Mouse (Mus musculus) liver, embryonic 15.5 days (tissue): ENCODE measurements around the gene Cdk2. TPM values are rescaled to one million over a fixed set of nuclear protein-coding genes. Genes with fewer than 3 reads are reported as not detected.
A peak's percentile ranks its signal among the peaks of the same experiment; 100 is the strongest.

Experiments used
- ATAC-seq: fragments of 200-750 bp; cut with Nextera tagmentation; 2 replicates; pipeline ENCODE4 v1.8.0; 2017; ENCODE audit warnings: moderate number of reproducible peaks, mild to moderate bottlenecking, moderate library complexity; ENCODE audit not compliant: insufficient read depth
- H3K27ac ChIP-seq: fragments of 300-500 bp; sonication (generic); replicated peaks from 2 replicates; pipeline ENCODE4 v1.5.1; 2015; ENCODE audit warnings: mild to moderate bottlenecking, inconsistent platforms
- H3K27me3 ChIP-seq: fragments of 300-500 bp; sonication (generic); 2 replicates; pipeline ENCODE4 v1.6.1; 2015; ENCODE audit warnings: mild to moderate bottlenecking, inconsistent platforms
- H3K36me3 ChIP-seq: fragments of 300-500 bp; sonication (generic); replicated peaks from 2 replicates; pipeline ENCODE4 v1.6.1; 2015; ENCODE audit warnings: moderate library complexity, mild to moderate bottlenecking, inconsistent platforms
- H3K4me1 ChIP-seq: fragments of 300-500 bp; sonication (generic); replicated peaks from 2 replicates; pipeline ENCODE4 v1.6.1; 2015; ENCODE audit warnings: inconsistent platforms
- H3K4me2 ChIP-seq: fragments of 300-500 bp; sonication (generic); 2 replicates; pipeline ENCODE4 v1.6.1; 2015; ENCODE audit warnings: moderate library complexity, mild to moderate bottlenecking, inconsistent platforms
- H3K4me3 ChIP-seq: fragments of 300-500 bp; sonication (generic); replicated peaks from 2 replicates; pipeline ENCODE4 v1.5.1; 2015; ENCODE audit warnings: mild to moderate bottlenecking, inconsistent platforms
- H3K9ac ChIP-seq: fragments of 300-500 bp; sonication (generic); 2 replicates; pipeline ENCODE4 v1.6.1; 2015; ENCODE audit warnings: moderate library complexity, mild to moderate bottlenecking, inconsistent platforms
- H3K9me3 ChIP-seq: fragments of 300-500 bp; sonication (generic); replicated peaks from 2 replicates; pipeline ENCODE4 v1.6.1; 2016; ENCODE audit warnings: inconsistent platforms
- WGBS: fragments of 180-500 bp; shearing (Covaris S2); methylation state at CpG from one replicate; pipeline ENCODE4 v1.1.7; 2015; ENCODE audit warnings: mixed read lengths; ENCODE audit not compliant: insufficient replicate concordance; 5-methylcytosine and 5-hydroxymethylcytosine counted together
- polyA plus RNA-seq: library from polyadenylated mRNA; unstranded; fragments of >200 nt; fragmentation: Nextera tagmentation; extraction: Ambion mirVana; gene quantifications from 2 replicates; pipeline ENCODE4 v1.2.1, GENCODE M21; 2015

Gene Cdk2
- polyA plus RNA-seq, 1 experiment from 2014 or later, result 56.6 TPM

DNA sequence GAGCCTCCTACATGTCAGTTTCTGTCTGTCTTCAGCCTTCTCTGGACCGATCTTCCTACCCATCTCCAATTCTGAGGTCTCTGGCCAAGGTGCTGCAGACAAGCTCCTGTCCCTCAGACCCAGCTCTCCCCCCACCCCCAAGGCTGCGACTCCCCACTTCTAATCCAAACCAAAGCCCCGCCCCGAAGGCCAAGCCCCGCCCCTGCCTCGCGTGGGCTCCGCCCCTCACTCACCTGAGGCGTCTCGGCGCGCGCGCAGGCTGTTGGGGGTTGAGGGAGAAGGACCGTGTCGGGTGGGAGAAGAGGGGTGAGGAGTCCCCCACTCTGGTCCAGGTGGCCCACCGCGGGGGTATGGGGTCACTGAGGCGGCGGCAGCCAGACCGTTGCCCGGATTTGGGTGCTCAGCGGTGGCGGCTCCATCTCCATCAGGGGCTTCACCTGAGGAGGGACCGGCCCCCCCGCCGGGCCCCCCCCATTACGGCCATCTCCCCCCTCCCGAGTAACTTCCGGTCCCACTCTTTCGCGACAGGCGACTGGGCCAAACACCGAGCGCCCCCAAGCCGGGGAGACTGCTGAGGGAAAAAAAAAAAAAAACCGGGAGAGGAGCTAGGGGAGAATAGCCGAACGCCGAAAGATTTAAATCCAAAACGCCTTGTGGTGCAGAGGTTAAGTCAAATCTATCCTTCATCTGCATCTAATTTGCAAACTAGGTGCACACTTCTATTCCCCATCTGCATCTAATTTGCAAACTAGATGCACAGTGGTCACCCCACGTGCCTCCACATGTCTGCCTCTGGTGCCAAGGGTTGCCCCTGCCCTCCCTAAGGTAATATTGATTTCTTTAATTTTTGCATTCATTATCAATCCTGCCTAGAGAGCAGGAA, 35.8 kb downstream of the Cdk2 start:
- Histone ChIP-seq H3K4me3 (peak overlapping the region; percentile 57), H3K4me2 (peak overlapping the region; percentile 78), H3K9ac (peak overlapping the region; percentile 33; the same call in 1 of the 2 replicates), H3K9me3 (no peaks in the 10 kb centered on the region), H3K27ac (no peak overlapping the region), H3K4me1 (peaks cover 49% of the 10 kb centered on the region), H3K36me3 (no peaks in the 10 kb centered on the region), H3K27me3 (peaks cover 65% of the 10 kb centered on the region)
- 3% methylated on average over 42 of the region's 42 CpGs for WGBS
- no peak for ATAC-seq

DNA sequence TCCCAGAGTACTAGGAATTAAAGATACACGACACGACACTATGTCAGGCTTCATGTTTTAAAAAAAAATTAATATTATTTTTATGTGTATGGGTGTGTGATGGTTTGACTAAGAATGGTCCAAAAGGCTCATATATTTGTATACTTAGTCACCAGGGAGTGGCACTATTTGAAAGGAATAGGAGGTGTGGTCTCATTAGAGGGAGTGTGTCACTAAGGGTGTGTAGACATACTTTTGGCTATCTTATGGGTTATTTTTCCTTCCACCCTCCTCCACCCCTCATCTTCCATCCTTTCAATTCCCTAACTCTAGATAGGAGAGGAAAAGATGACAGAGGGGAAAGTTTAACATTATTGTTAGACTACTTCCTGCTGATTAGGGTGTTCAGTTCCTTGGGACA, 39.0 kb downstream of the Cdk2 start:
- no peak overlapping the region for H3K4me3 ChIP-seq
- peak overlapping the region; percentile 65 for H3K27ac ChIP-seq
- H3K4me1 ChIP-seq, result peaks cover 52% of the 10 kb centered on the region
- no peaks in the 10 kb centered on the region for H3K36me3 ChIP-seq
- H3K9me3 ChIP-seq, result no peaks in the 10 kb centered on the region
- no peak overlapping the region for H3K9ac ChIP-seq
- peak overlapping the region; percentile 47; the same call in 1 of the 2 replicates for H3K4me2 ChIP-seq
- peaks cover 42% of the 10 kb centered on the region for H3K27me3 ChIP-seq
- 88% methylated on average over 2 of the region's 2 CpGs for WGBS
- no peak for ATAC-seq

DNA sequence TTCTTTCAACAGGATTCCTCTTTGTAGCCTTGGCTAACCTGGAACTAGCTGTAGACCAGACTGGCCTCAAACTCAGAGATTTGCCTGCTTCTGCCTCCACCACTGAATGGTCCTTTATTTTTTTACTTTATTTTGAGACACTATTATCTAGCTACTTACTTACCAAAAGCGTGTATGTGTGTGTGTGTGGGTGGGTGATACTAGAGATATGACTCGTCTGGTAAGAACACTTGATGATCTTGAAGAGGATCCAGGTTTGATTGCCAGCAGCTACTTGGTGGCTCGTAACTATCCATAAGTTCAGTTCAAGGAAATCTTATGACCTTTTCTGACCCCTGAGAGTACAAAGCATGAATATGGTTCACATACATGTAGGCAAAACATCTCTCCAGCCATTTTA, 39.5 kb downstream of the Cdk2 start:
- Histone ChIP-seq H3K27me3 (peaks cover 40% of the 10 kb centered on the region), H3K4me3 (no peak overlapping the region), H3K4me1 (peaks cover 52% of the 10 kb centered on the region), H3K9me3 (no peaks in the 10 kb centered on the region), H3K9ac (no peak overlapping the region), H3K27ac (peak overlapping the region; percentile 65), H3K36me3 (no peaks in the 10 kb centered on the region), H3K4me2 (peak overlapping the region; percentile 47)
- 24% methylated on average over 3 of the region's 3 CpGs for WGBS
- peak; percentile 75 for ATAC-seq

DNA sequence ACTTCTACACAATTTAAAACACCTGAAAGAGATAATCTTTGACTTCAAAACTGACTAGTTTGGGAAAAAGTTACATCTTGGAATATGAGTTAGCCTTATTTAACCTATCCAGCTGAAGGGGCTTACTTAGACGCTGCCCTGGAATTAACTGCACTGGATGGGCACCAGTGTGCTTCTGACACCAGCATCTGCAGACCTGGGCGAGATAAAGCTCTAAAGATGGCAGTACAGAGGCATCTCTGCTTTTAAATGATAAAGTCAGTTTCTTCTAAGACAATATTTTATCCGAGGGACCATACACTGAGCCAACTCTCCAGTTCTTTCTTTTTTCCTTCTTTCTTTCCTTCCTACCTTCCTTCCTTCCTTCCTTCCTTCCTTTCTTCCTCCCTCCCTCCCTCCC, 40.0 kb downstream of the Cdk2 start:
- no peaks in the 10 kb centered on the region for H3K36me3 ChIP-seq
- H3K4me1 ChIP-seq, result peaks cover 52% of the 10 kb centered on the region
- H3K27me3 ChIP-seq, result peaks cover 36% of the 10 kb centered on the region
- peak overlapping the region; percentile 65 for H3K27ac ChIP-seq
- H3K4me2 ChIP-seq, result peak overlapping the region; percentile 47
- ATAC-seq, result peak; percentile 81
- no peaks in the 10 kb centered on the region for H3K9me3 ChIP-seq
- H3K4me3 ChIP-seq, result no peak overlapping the region
- WGBS, result 20% methylated on average over 3 of the region's 3 CpGs
- H3K9ac ChIP-seq, result no peak overlapping the region

DNA sequence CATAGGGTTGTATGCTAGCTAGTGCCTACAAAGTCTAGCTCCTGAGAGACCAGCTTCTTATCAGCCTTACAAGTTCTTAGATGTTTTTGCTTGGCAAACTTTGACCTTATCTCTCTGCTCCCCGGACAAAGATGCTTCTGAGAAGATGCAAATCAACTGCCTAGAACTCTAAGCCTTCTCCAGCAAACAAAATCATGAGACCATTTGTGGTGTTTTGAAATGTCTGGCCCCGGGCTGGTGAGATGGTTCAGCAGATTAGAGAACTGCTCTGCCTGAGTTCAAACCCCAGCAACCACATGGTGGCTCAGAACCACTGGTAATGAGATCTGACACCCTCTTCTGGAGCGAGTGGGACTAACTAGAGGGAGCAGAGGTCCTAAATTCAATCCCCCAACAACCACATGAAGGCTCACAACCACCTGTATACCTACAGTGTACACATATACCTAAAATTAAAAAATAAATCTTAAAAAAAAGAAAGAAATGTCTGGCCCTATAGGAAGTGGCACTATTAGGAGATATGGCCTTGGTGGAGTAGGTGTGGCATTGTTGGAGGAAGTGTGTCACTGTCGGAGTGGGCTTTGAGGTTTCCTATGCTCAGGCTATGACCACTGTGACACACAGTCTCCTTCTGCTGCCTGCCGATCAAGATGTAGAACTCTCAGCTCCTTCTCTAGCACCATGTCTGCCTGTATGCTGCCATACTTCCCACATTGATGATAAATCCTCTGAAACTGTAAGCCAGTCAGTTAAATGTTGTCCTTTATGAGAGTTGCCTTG, 41.2 kb downstream of the Cdk2 start:
- Histone ChIP-seq H3K4me1 (peaks cover 43% of the 10 kb centered on the region), H3K9me3 (no peaks in the 10 kb centered on the region), H3K9ac (no peak overlapping the region), H3K27me3 (peaks cover 35% of the 10 kb centered on the region), H3K36me3 (no peaks in the 10 kb centered on the region), H3K4me2 (no peak overlapping the region), H3K4me3 (no peak overlapping the region), H3K27ac (peak overlapping the region; percentile 65; the same call in 1 of the 2 replicates)
- ATAC-seq, result no peak
- 9% methylated on average over 5 of the region's 5 CpGs for WGBS

DNA sequence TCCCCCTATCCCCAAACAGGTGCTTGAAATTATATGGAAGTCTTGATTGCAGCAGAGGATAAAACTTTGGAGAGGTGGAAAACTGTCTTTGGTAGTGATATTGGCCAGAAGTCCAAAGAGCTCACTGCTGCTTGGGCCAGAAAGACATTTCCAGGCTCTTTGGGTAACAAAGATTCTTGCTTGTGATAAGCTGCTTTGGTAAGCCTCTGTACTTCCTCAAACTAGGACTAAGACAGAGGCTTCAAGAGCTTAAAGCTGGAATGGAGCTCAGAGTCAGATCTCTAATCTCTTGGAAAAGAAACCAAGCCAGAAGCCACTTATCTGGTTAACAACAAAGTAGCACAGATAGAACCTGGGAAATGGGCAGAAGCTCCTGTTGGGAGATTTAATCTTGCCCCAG, 42.4 kb downstream of the Cdk2 start:
- peaks cover 34% of the 10 kb centered on the region for H3K27me3 ChIP-seq
- H3K27ac ChIP-seq, result no peak overlapping the region
- H3K4me2 ChIP-seq, result no peak overlapping the region
- no peak overlapping the region for H3K4me3 ChIP-seq
- no peak overlapping the region for H3K9ac ChIP-seq
- peaks cover 40% of the 10 kb centered on the region for H3K4me1 ChIP-seq
- H3K9me3 ChIP-seq, result no peaks in the 10 kb centered on the region
- no peak for ATAC-seq
- H3K36me3 ChIP-seq, result no peaks in the 10 kb centered on the region

DNA sequence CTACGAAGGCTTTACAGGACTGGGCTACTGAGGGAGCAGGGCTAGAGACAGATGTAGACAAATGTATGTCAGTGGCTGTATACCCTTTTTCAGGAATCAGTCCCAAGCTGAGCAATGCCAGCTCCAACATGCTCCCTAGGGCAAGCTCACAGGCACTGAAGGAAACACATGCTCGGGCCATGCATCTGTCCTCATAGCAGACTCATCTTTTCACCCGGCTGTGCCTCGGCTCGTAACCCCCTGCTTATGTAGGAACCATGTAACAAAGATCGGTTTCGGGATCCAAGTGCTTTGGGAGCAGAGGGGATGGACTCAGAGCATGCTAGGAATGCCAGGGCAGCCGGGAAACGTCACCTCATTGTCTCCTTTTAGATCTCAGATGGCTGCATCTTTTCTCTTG, 45.3 kb downstream of the Cdk2 start:
- peaks cover 35% of the 10 kb centered on the region for H3K4me1 ChIP-seq
- 55% methylated on average over 9 of the region's 9 CpGs for WGBS

DNA sequence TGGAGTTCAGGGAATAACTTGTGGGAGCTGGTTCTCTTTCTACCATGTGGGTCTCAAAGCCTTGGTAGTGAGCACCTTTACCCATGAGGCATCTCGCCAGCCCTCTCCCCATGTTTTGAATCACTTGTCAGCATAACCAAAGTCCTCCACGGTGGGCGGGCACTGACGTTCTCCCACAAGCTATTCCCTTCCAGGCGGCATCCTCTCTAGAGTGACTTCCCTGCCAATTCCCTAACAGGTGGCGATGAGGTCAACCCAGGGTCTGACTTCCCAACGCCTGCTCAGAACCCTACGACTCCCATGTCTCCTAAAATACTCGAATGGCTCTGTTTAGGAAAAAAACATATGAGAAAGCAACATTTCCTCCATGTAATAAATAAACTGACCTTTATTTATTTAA, 47.0 kb downstream of the Cdk2 start:
- Histone ChIP-seq H3K36me3 (no peaks in the 10 kb centered on the region), H3K4me2 (no peak overlapping the region), H3K4me3 (no peak overlapping the region), H3K4me1 (peaks cover 21% of the 10 kb centered on the region), H3K9ac (no peak overlapping the region), H3K9me3 (no peaks in the 10 kb centered on the region), H3K27me3 (peaks cover 32% of the 10 kb centered on the region), H3K27ac (no peak overlapping the region)
- no peak for ATAC-seq
- WGBS, result 44% methylated on average over 9 of the region's 9 CpGs

More for the DNA sequence above, 45.3 kb downstream of the Cdk2 start:
- Histone ChIP-seq H3K4me2 (no peak overlapping the region), H3K4me3 (no peak overlapping the region), H3K27ac (no peak overlapping the region), H3K27me3 (peaks cover 32% of the 10 kb centered on the region), H3K36me3 (no peaks in the 10 kb centered on the region), H3K9me3 (no peaks in the 10 kb centered on the region), H3K9ac (no peak overlapping the region)
- ATAC-seq, result no peak

DNA sequence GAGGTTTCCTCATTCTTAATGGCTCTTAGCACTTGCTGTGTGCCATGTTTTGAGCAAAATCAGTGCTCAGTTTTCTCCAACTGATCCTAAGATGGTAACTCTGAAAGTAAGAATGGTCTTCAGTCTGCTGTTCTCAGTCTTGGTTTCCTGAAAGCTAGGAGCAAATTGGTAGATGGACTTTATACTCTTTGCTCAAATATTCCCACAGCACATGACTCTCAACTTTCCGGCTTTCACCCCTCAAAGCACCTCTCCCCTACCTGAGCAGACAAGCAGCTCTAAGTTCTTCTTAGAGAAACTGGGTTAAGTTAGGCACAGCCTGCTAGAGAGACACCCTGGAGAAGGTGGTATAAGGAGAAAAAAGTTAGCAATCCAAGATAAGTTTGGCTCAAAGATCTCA, 48.1 kb downstream of the Cdk2 start:
- Histone ChIP-seq H3K36me3 (no peaks in the 10 kb centered on the region), H3K27ac (no peak overlapping the region), H3K9me3 (no peaks in the 10 kb centered on the region), H3K9ac (no peak overlapping the region), H3K4me3 (no peak overlapping the region), H3K27me3 (peaks cover 35% of the 10 kb centered on the region), H3K4me2 (no peak overlapping the region), H3K4me1 (peaks cover 15% of the 10 kb centered on the region)
- WGBS, result 55% methylated on average over 1 of the region's 1 CpGs
- no peak for ATAC-seq

DNA sequence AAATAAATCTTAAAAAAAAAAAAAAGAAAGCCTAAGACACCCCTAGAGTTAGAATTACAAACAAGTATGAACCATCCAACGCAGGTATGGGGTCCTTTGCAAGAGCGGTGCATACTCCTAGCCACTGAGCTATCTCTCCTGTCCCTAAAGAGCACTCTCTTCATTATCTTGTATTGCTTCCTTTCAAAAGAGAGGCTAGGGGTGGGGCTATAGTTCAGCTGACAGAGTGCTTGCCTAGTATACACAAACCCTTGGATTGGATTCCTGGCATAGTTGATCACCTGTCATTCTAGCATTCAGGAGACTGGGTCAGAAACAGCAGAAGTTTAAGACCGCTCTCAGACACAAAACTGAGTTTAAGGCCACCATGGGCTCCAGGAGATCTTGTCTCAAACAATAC, 49.6 kb downstream of the Cdk2 start:
- H3K27me3 ChIP-seq, result peaks cover 31% of the 10 kb centered on the region
- no peak overlapping the region for H3K4me2 ChIP-seq
- ATAC-seq, result peak; percentile 67
- 37% methylated on average over 3 of the region's 3 CpGs for WGBS
- no peak overlapping the region for H3K27ac ChIP-seq
- H3K4me3 ChIP-seq, result no peak overlapping the region
- peaks cover 15% of the 10 kb centered on the region for H3K4me1 ChIP-seq
- H3K36me3 ChIP-seq, result no peaks in the 10 kb centered on the region
- H3K9me3 ChIP-seq, result no peaks in the 10 kb centered on the region
- H3K9ac ChIP-seq, result no peak overlapping the region

DNA sequence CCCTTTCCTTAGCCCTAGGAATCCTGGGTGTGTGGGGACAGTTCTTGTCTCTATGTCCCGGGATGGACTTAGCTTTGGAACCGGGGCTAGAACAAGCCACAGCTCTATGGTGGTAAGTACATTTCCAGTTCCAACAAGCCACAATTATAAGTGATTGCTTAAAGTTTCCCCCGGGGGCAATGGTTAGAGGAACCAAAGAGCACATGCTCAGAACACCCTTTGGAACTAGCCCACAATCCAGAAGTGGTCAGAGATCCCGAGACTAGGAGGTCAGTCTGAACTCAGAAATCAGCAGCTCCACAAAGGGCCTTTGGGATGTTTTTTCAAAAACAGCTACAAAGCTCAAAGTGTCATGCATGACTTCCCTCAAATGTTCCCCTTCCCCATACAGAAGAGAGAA, 51.0 kb downstream of the Cdk2 start:
- Histone ChIP-seq H3K9ac (no peak overlapping the region), H3K4me2 (no peak overlapping the region), H3K27me3 (peaks cover 20% of the 10 kb centered on the region), H3K9me3 (no peaks in the 10 kb centered on the region), H3K36me3 (no peaks in the 10 kb centered on the region), H3K27ac (no peak overlapping the region), H3K4me1 (peaks cover 15% of the 10 kb centered on the region), H3K4me3 (no peak overlapping the region)
- ATAC-seq, result no peak
- WGBS, result 50% methylated on average over 4 of the region's 4 CpGs
